Mouse (Mus musculus): ENCODE data around the gene Ubald1. TPM values are rescaled to one million over a fixed set of nuclear protein-coding genes. Genes with fewer than 3 reads are reported as not detected.

Gene Ubald1
- total and polyA plus RNA-seq, 3 experiments, result 2.8 to 25.6 TPM; not detected in 1

- peak in 1 of 2 experiments; percentile 60; a peak in 2 of 4 replicates for TF ChIP-seq EP300 (IDR thresholded peaks at IDR 0.05; ENCODE audit: low read depth in 1 of 2, low read length in 2 of 2)
- peak; percentile 45 for TF ChIP-seq RAD21 (IDR thresholded peaks at IDR 0.05; ENCODE audit: low read depth, low read length)
- TF ChIP-seq RCOR1 (IDR thresholded peaks at IDR 0.05; ENCODE audit: low read depth, low read length), result peak; percentile 37; the same call in 1 of the 2 replicates
These were observed 48.3 kb downstream of the Ubald1 start (continued) for GRCm38 (mm10) chr16:4831650-4832419.

GRCm38 (mm10) chr16:4829271-4829900 lies 50.7 kb downstream of the Ubald1 start:
- no peak overlapping the region for H3K9ac ChIP-seq (ENCODE audit: control insufficient read depth, low read depth, low read length, poor library complexity, severe bottlenecking)
- DNase-seq (ENCODE audit: low read depth, low spot score), result no peak
- peaks cover 0 to 7% of the 10 kb centered on the region in 2 experiments; a peak in 3 of 4 replicates for H3K4me1 ChIP-seq (ENCODE audit: control insufficient read depth in 1 of 2, insufficient read depth in 2 of 2, low read length in 2 of 2)
- H3K9me3 ChIP-seq (replicated peaks; ENCODE audit: insufficient read depth, low read length), result no peaks in the 10 kb centered on the region
- TF ChIP-seq USF2 (IDR thresholded peaks at IDR 0.05; ENCODE audit: borderline replicate concordance in 1 of 2, insufficient read depth in 1 of 2, low read depth in 1 of 2, low read length in 2 of 2), result no peak
- no peak for TF ChIP-seq CTCF (IDR thresholded peaks at IDR 0.05 in 2 of 3, conservative IDR thresholded peaks at IDR 0.05 in 1 of 3; ENCODE audit: control insufficient read depth in 1 of 3, insufficient read depth in 1 of 3, low read depth in 2 of 3, low read length in 3 of 3, poor library complexity in 1 of 3, severe bottlenecking in 1 of 3)
- no peak for TF ChIP-seq CHD1 (IDR thresholded peaks at IDR 0.05; ENCODE audit: low read depth, low read length)
- no peak for TF ChIP-seq ZNF384 (IDR thresholded peaks at IDR 0.05; ENCODE audit: low read depth, low read length)
- TF ChIP-seq ZMIZ1 (IDR thresholded peaks at IDR 0.05; ENCODE audit: low read depth, low read length), result no peak
- no peak for TF ChIP-seq MXI1 (IDR thresholded peaks at IDR 0.05; ENCODE audit: low read depth, low read length)
- TF ChIP-seq ZC3H11A (IDR thresholded peaks at IDR 0.05; ENCODE audit: low read depth, low read length), result no peak
- TF ChIP-seq GATA1 (IDR thresholded peaks at IDR 0.05; ENCODE audit: low read depth, low read length), result no peak
- TF ChIP-seq RAD21 (IDR thresholded peaks at IDR 0.05; ENCODE audit: low read depth, low read length), result no peak
- TF ChIP-seq POLR2A (IDR thresholded peaks at IDR 0.05; ENCODE audit: control insufficient read depth in 1 of 2, insufficient read depth in 1 of 2, low read depth in 1 of 2, low read length in 2 of 2, poor library complexity in 1 of 2), result no peak
- no peak for TF ChIP-seq MAZ (IDR thresholded peaks at IDR 0.05; ENCODE audit: low read depth, low read length)
- no peak for TF ChIP-seq TBP (IDR thresholded peaks at IDR 0.05; ENCODE audit: low read depth, low read length)
- no peaks in the 10 kb centered on the region for H3K79me2 ChIP-seq (ENCODE audit: control insufficient read depth, insufficient read depth, low read length, poor library complexity)
- H3K36me3 ChIP-seq (ENCODE audit: control insufficient read depth in 1 of 2, insufficient read depth in 2 of 2, low read length in 2 of 2), result peaks cover 0 to 3% of the 10 kb centered on the region in 2 experiments; a peak in 1 of 4 replicates
- peaks cover 0 to 4% of the 10 kb centered on the region in 2 experiments; a peak in 3 of 4 replicates for H3K27me3 ChIP-seq (ENCODE audit: control insufficient read depth in 1 of 2, insufficient read depth in 2 of 2, low read length in 2 of 2)
- H3K27ac ChIP-seq (ENCODE audit: control insufficient read depth, low read depth, low read length), result no peak overlapping the region
- no peak overlapping the region for H3K4me3 ChIP-seq (ENCODE audit: control insufficient read depth in 1 of 2, insufficient read depth in 1 of 2, low read depth in 2 of 2, low read length in 2 of 2)

- peaks cover 0 to 4% of the 10 kb centered on the region in 2 experiments; a peak in 3 of 4 replicates for H3K27me3 ChIP-seq (ENCODE audit: control insufficient read depth in 1 of 2, insufficient read depth in 2 of 2, low read length in 2 of 2)
- no peak for DNase-seq (ENCODE audit: low read depth, low spot score)
- H3K9me3 ChIP-seq (replicated peaks; ENCODE audit: insufficient read depth, low read length), result no peaks in the 10 kb centered on the region
- TF ChIP-seq SIN3A (IDR thresholded peaks at IDR 0.05; ENCODE audit: low read length) (no peak), HCFC1 (IDR thresholded peaks at IDR 0.05; ENCODE audit: low read depth, low read length) (no peak), POLR2A (IDR thresholded peaks at IDR 0.05; ENCODE audit: control insufficient read depth in 1 of 2, insufficient read depth in 1 of 2, low read depth in 1 of 2, low read length in 2 of 2, poor library complexity in 1 of 2) (no peak), NRF1 (IDR thresholded peaks at IDR 0.05; ENCODE audit: insufficient read depth, low read depth, low read length, poor library complexity, severe bottlenecking) (no peak), UBTF (IDR thresholded peaks at IDR 0.05; ENCODE audit: borderline replicate concordance, insufficient read depth, low read depth, low read length) (no peak)
- H3K27ac ChIP-seq (ENCODE audit: control insufficient read depth, low read depth, low read length), result no peak overlapping the region
- H3K36me3 ChIP-seq (ENCODE audit: control insufficient read depth in 1 of 2, insufficient read depth in 2 of 2, low read length in 2 of 2), result peaks cover 0 to 3% of the 10 kb centered on the region in 2 experiments; a peak in 1 of 4 replicates
- no peak overlapping the region for H3K9ac ChIP-seq (ENCODE audit: control insufficient read depth, low read depth, low read length, poor library complexity, severe bottlenecking)
- no peaks in the 10 kb centered on the region for H3K79me2 ChIP-seq (ENCODE audit: control insufficient read depth, insufficient read depth, low read length, poor library complexity)
- H3K4me3 ChIP-seq (ENCODE audit: control insufficient read depth in 1 of 2, insufficient read depth in 1 of 2, low read depth in 2 of 2, low read length in 2 of 2), result no peak overlapping the region
- peaks cover 0 to 5% of the 10 kb centered on the region in 2 experiments; a peak in 3 of 4 replicates for H3K4me1 ChIP-seq (ENCODE audit: control insufficient read depth in 1 of 2, insufficient read depth in 2 of 2, low read length in 2 of 2)
These were observed 52.5 kb downstream of the Ubald1 start for GRCm38 (mm10) chr16:4827639-4828038.
